Mouse (Mus musculus): Measurements from ENCODE around the gene Olfr1390. TPM values are rescaled to one million over a fixed set of nuclear protein-coding genes. Genes with fewer than 3 reads are reported as not detected.
"Not testable (repeated sequence)": the region's sequence is repeated elsewhere in the genome, so short reads cannot be mapped to it uniquely, and the experiment has no call there.

The Olfr1390 gene
- polyA plus RNA-seq, 1 experiment = not detected

GRCm38 (mm10) chr11:49337150-49337832, 2.3 kb downstream of the Olfr1390 start:
- Histone ChIP-seq H3K27ac (ENCODE audit: insufficient read depth, low read depth, low read length) (no peak overlapping the region), H3K36me3 (ENCODE audit: control insufficient read depth, insufficient read depth, low read length) (no peaks in the 10 kb centered on the region), H3K4me1 (ENCODE audit: control insufficient read depth, insufficient read depth, low read length) (no peaks in the 10 kb centered on the region), H3K4me3 (ENCODE audit: insufficient read depth, low read depth, low read length) (no peak overlapping the region), H3K27me3 (replicated peaks; ENCODE audit: control insufficient read depth, insufficient read depth, low read length) (no peaks in the 10 kb centered on the region)
- DNase-seq = no peak
- no peak for TF ChIP-seq CTCF (conservative IDR thresholded peaks at IDR 0.05; ENCODE audit: insufficient read depth, insufficient read length, low read depth, low read length)
- WGBS = 49% methylated on average over 4 of the region's 4 CpGs

GRCm38 (mm10) chr11:49383133-49383532, 48.1 kb downstream of the Olfr1390 start:
- TF ChIP-seq POLR2A (IDR thresholded peaks at IDR 0.05; ENCODE audit: low read depth, low read length) = no peak
- TF ChIP-seq CTCF (conservative IDR thresholded peaks at IDR 0.05; ENCODE audit: insufficient read depth, insufficient read length, low read depth, low read length) = no peak
- Histone ChIP-seq H3K27me3 (replicated peaks; ENCODE audit: control insufficient read depth, insufficient read depth, low read length) (no peaks in the 10 kb centered on the region), H3K4me1 (ENCODE audit: control insufficient read depth, insufficient read depth, low read length) (no peaks in the 10 kb centered on the region), H3K36me3 (ENCODE audit: control insufficient read depth, insufficient read depth, low read length) (no peaks in the 10 kb centered on the region), H3K4me3 (ENCODE audit: insufficient read depth, low read depth, low read length) (no peak overlapping the region), H3K27ac (ENCODE audit: insufficient read depth, low read depth, low read length) (no peak overlapping the region)
- DNase-seq = no peak

DNA sequence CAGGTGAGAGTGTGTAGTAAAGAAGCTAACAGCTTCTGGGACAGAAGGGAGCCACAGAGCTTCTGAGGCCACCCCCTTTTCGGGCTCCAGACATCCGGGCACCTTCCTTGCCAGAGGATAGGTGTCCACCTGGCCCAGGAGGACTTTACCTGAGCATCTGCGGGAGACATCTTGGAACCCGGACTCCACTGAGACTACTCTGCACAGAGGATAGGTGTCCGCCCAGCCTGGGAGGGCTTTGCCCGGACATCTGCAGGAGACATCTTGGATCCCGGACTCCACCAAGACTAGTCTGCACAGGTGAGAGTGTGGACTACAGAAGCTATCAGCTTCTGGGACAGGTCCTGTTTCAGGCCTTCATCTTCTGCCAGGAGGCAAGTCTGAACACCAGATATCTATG, 51.1 kb downstream of the Olfr1390 start:
- not testable (repeated sequence) for DNase-seq; H3K4me3 ChIP-seq (ENCODE audit: insufficient read depth, low read depth, low read length); H3K27me3 ChIP-seq (replicated peaks; ENCODE audit: control insufficient read depth, insufficient read depth, low read length); H3K27ac ChIP-seq (ENCODE audit: insufficient read depth, low read depth, low read length); H3K36me3 ChIP-seq (ENCODE audit: control insufficient read depth, insufficient read depth, low read length); H3K4me1 ChIP-seq (ENCODE audit: control insufficient read depth, insufficient read depth, low read length)
- WGBS = 94% methylated on average over 7 of the region's 7 CpGs

Other genes starting within 250 kb of the Olfr1390 start
- gene Olfr1396, start 220.3 kb upstream of the Olfr1390 start, polyA plus RNA-seq (2012; rRNA removed) = 2.7 and 4.1 TPM in 2 replicates
- not detected in 2 replicates for gene Olfr1395, start 192.9 kb upstream of the Olfr1390 start, polyA plus RNA-seq (2012; rRNA removed)
- 0.02 TPM in 1 of 2 replicates, not detected in the other for gene Olfr1394, start 180.8 kb upstream of the Olfr1390 start, polyA plus RNA-seq (2012; rRNA removed)
- 6.4 and 7.5 TPM in 2 replicates for gene Btnl9, start 148.0 kb upstream of the Olfr1390 start, polyA plus RNA-seq (2012; rRNA removed)
- gene Zfp62, start 131.9 kb upstream of the Olfr1390 start, polyA plus RNA-seq (2012; rRNA removed) = 2.0 and 2.6 TPM in 2 replicates
- 157 and 198 TPM in 2 replicates for gene Mgat1, start 91.0 kb upstream of the Olfr1390 start, polyA plus RNA-seq (2012; rRNA removed)
- 0.72 and 1.5 TPM in 2 replicates for gene Olfr1393, start 56.9 kb upstream of the Olfr1390 start, polyA plus RNA-seq (2012; rRNA removed)
- 0.46 and 0.47 TPM in 2 replicates for gene Olfr1392, start 49.9 kb upstream of the Olfr1390 start, polyA plus RNA-seq (2012; rRNA removed)
- not detected in 2 replicates for gene Olfr10, start 30.4 kb upstream of the Olfr1390 start, polyA plus RNA-seq (2012; rRNA removed)
- not detected in 2 replicates for gene Olfr1391, start 12.4 kb upstream of the Olfr1390 start, polyA plus RNA-seq (2012; rRNA removed)
- not detected in 2 replicates for gene Olfr1389, start 87.9 kb downstream of the Olfr1390 start, polyA plus RNA-seq (2012; rRNA removed)
- 0.02 and 0.04 TPM in 2 replicates for gene Olfr1388, start 101.4 kb downstream of the Olfr1390 start, polyA plus RNA-seq (2012; rRNA removed)
- not detected in 2 replicates for gene Olfr1387, start 120.2 kb downstream of the Olfr1390 start, polyA plus RNA-seq (2012; rRNA removed)
- gene Olfr1386, start 129.9 kb downstream of the Olfr1390 start, polyA plus RNA-seq (2012; rRNA removed) = not detected in 2 replicates
- gene Olfr1385, start 153.9 kb downstream of the Olfr1390 start, polyA plus RNA-seq (2012; rRNA removed) = not detected in 2 replicates
- not detected in 2 replicates for gene Olfr1384, start 171.5 kb downstream of the Olfr1390 start, polyA plus RNA-seq (2012; rRNA removed)
- gene Olfr1383, start 184.5 kb downstream of the Olfr1390 start, polyA plus RNA-seq (2012; rRNA removed) = not detected in 2 replicates
- gene Olfr1382, start 193.1 kb downstream of the Olfr1390 start, polyA plus RNA-seq (2012; rRNA removed) = not detected in 2 replicates
- not detected in 2 replicates for gene Olfr1381, start 208.3 kb downstream of the Olfr1390 start, polyA plus RNA-seq (2012; rRNA removed)
- gene Olfr1380, start 221.7 kb downstream of the Olfr1390 start, polyA plus RNA-seq (2012; rRNA removed) = not detected in 2 replicates

Measured in kidney, adult 2 months (tissue).